Mouse (Mus musculus): ENCODE results near the gene Fscn2. TPM values are rescaled to one million over a fixed set of nuclear protein-coding genes. Genes with fewer than 3 reads are reported as not detected.

Gene Fscn2
- polyA plus RNA-seq, 1 experiment from 2014 or later: 1.3 TPM

- H3K9ac ChIP-seq: no peak overlapping the region
- no peak overlapping the region for H3K4me2 ChIP-seq
- 63% methylated on average over 13 of the region's 13 CpGs for WGBS
- H3K27ac ChIP-seq (replicated peaks): no peak overlapping the region
- peaks cover 31% of the 10 kb centered on the region for H3K4me1 ChIP-seq (replicated peaks)
- ATAC-seq (ENCODE audit: low read depth): no peak
- H3K27me3 ChIP-seq: no peaks in the 10 kb centered on the region
- peaks cover 92% of the 10 kb centered on the region for H3K36me3 ChIP-seq
- H3K4me3 ChIP-seq: no peak overlapping the region
- H3K9me3 ChIP-seq: no peaks in the 10 kb centered on the region
These were observed 11.7 kb downstream of the Fscn2 start for GRCm38 (mm10) chr11:120373025-120373424.

GRCm38 (mm10) chr11:120373820-120374586 is 12.7 kb downstream of the Fscn2 start:
- H3K4me3 ChIP-seq: no peak overlapping the region
- ATAC-seq (ENCODE audit: low read depth): no peak
- H3K27ac ChIP-seq (replicated peaks): no peak overlapping the region
- H3K27me3 ChIP-seq: no peaks in the 10 kb centered on the region
- peak overlapping the region; percentile 22; the same call in 1 of the 2 replicates for H3K9ac ChIP-seq
- H3K4me1 ChIP-seq (replicated peaks): peaks cover 36% of the 10 kb centered on the region
- H3K4me2 ChIP-seq: no peak overlapping the region
- H3K36me3 ChIP-seq: peaks cover 83% of the 10 kb centered on the region
- WGBS: 90% methylated on average over 23 of the region's 23 CpGs
- no peaks in the 10 kb centered on the region for H3K9me3 ChIP-seq

- H3K36me3 ChIP-seq: peaks cover 74% of the 10 kb centered on the region
- no peak overlapping the region for H3K9ac ChIP-seq
- ATAC-seq (ENCODE audit: low read depth): no peak
- H3K4me2 ChIP-seq: no peak overlapping the region
- WGBS: 93% methylated on average over 10 of the region's 10 CpGs
- peaks cover 32% of the 10 kb centered on the region for H3K4me1 ChIP-seq (replicated peaks)
- H3K27ac ChIP-seq (replicated peaks): no peak overlapping the region
- no peaks in the 10 kb centered on the region for H3K27me3 ChIP-seq
- no peaks in the 10 kb centered on the region for H3K9me3 ChIP-seq
- no peak overlapping the region for H3K4me3 ChIP-seq
These were observed 14.0 kb downstream of the Fscn2 start for GRCm38 (mm10) chr11:120375324-120375723.

DNA sequence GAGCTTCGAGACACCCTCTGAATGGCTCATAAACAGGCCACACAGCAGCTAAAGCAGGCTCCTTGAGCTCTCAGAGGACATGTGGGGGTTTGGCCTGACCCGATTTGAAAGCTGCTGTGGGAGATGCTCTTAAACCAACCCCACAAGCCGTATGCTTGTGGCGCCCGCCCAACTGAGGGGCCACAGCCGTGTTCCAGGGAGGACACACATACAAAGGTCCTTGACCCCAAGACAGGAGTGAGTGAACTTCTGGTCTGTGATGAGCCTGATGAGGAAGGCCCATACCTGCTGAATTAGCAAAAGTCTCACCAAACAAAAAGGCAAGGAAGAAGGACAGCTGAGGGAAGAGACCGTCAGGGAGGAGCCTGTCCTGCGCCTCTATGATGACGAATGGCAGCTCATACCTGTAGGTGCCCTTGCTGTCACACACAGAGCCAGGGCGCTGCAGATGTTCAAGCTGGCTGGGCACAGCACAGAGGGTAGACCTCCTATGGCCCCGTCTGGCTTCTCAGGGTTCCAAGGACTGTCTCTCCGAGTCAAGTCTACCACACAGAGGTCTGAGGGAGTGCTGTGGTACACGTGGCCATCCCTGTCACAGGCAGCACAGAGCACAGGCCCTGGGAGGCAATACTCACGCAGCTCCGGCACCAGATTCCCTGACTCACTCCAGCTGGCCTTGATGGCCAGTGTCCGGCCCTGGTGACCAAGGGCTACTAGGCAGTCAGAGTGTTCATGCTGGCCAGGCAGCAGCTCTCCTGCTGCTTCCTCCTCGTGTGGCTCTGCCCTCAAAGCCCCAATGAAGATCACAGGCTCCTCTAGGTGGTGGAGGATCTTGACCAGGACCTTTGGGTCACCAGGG is 15.2 kb downstream of the Fscn2 start:
- H3K9ac ChIP-seq: peak overlapping the region; percentile 87
- H3K27ac ChIP-seq (replicated peaks): no peak overlapping the region
- H3K27me3 ChIP-seq: no peaks in the 10 kb centered on the region
- H3K4me1 ChIP-seq (replicated peaks): peaks cover 32% of the 10 kb centered on the region
- 90% methylated on average over 17 of the region's 17 CpGs for WGBS
- peak overlapping the region; percentile 95 for H3K4me2 ChIP-seq
- peak overlapping the region; percentile 88 for H3K4me3 ChIP-seq
- no peaks in the 10 kb centered on the region for H3K9me3 ChIP-seq
- H3K36me3 ChIP-seq: peaks cover 74% of the 10 kb centered on the region
- ATAC-seq (ENCODE audit: low read depth): no peak

DNA sequence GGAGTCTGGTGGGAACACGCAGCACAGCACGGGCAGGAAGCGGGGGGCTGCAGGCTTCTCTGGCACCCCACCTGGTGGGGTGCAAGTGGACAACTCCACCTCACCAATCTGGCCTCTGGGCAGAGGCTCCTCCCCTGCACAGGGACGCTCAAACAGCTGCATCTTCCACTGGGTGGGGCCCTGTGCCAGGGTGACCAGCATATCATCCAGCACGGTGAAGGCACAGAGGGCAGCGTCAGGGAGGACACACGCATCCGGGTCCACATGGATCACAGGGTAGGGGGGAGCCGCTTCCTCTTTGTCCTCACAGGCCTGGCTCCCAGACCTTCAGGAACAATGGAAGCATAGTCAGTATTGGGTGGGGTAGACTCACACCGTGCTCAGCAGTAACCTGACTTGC is 16.0 kb downstream of the Fscn2 start:
- Histone ChIP-seq H3K4me1 (replicated peaks) (peaks cover 32% of the 10 kb centered on the region), H3K4me3 (peak overlapping the region; percentile 88), H3K36me3 (peaks cover 74% of the 10 kb centered on the region), H3K4me2 (peak overlapping the region; percentile 95), H3K9ac (peak overlapping the region; percentile 87), H3K9me3 (no peaks in the 10 kb centered on the region), H3K27ac (replicated peaks) (peak overlapping the region; percentile 83; the same call in 1 of the 2 replicates), H3K27me3 (no peaks in the 10 kb centered on the region)
- 73% methylated on average over 10 of the region's 10 CpGs for WGBS
- no peak for ATAC-seq (ENCODE audit: low read depth)

- Histone ChIP-seq H3K4me2 (peak overlapping the region; percentile 95), H3K9ac (peak overlapping the region; percentile 87), H3K4me3 (peak overlapping the region; percentile 88), H3K36me3 (peaks cover 74% of the 10 kb centered on the region), H3K9me3 (no peaks in the 10 kb centered on the region), H3K4me1 (replicated peaks) (peaks cover 32% of the 10 kb centered on the region), H3K27me3 (no peaks in the 10 kb centered on the region), H3K27ac (replicated peaks) (peak overlapping the region; percentile 83)
- peak; percentile 59 for ATAC-seq (ENCODE audit: low read depth)
- WGBS: 4% methylated on average over 40 of the region's 40 CpGs
These were observed 16.8 kb downstream of the Fscn2 start for GRCm38 (mm10) chr11:120378031-120378610.

DNA sequence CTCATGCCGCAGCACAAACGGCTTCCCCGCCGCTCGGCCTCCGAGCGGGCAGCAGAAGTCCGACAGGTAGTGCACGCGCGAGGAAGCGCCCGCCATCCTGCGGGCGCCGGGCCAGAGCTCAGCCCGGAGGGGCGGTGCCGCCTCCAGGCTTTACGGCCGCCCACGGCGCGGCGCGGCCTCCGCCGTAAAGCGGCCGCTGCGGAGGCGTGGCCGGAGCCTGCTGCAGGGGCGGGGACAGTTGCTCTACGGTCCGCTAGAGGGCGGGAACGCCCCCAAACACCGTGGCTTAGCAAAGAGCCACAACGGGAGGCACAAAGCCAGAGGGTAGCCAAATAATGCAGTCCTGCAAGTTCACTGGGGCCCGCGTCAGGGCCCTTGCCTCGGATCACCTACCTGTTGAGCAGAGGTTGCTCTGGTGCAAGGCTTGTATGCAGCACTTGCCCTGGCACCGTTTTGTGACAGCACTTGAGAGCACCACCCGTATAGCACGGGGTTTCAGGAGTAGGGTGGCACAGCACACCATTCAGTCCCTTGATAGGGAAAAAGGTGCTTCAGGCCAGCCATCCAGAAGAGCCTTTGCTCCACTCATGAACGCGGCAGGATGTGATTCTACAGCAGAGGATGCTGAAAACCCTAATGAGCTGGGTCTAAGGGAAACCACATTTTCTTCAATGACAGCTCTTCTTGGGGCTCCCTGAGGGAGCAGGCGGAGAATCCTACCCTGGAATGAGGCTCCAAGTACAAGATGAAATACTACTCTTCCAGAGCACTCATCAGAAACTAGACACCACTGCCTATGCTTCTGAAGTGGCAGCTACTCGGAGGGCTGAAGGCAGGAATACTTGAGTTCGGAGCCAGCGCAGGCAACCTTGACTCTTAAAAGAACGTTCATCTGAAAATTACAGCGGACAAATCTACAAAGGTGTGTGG is 17.5 kb downstream of the Fscn2 start, which contains the start of gene Faap100:
Gene Faap100 (minus strand): TSS at position 154 of the 930 bp plus-strand sequence.
- H3K27ac ChIP-seq (replicated peaks): peak within 1 kb of the TSS; percentile 83
- H3K9ac ChIP-seq: peak within 1 kb of the TSS; percentile 87
- peak within 1 kb of the TSS; percentile 95 for H3K4me2 ChIP-seq
- ATAC-seq (ENCODE audit: low read depth): peak; percentile 88
- H3K9me3 ChIP-seq: no peaks in the 10 kb centered on the region
- peaks cover 32% of the 10 kb centered on the region for H3K4me1 ChIP-seq (replicated peaks)
- H3K4me3 ChIP-seq: peak within 1 kb of the TSS; percentile 88
- peaks cover 74% of the 10 kb centered on the region for H3K36me3 ChIP-seq
- WGBS: 9% methylated on average over 54 of the region's 54 CpGs
- H3K27me3 ChIP-seq: no peaks in the 10 kb centered on the region

- Histone ChIP-seq H3K4me3 (no peak overlapping the region), H3K27me3 (no peaks in the 10 kb centered on the region), H3K9me3 (no peaks in the 10 kb centered on the region), H3K36me3 (peaks cover 74% of the 10 kb centered on the region), H3K4me2 (no peak overlapping the region), H3K27ac (replicated peaks) (no peak overlapping the region), H3K4me1 (replicated peaks) (peaks cover 32% of the 10 kb centered on the region), H3K9ac (no peak overlapping the region)
- 89% methylated on average over 3 of the region's 3 CpGs for WGBS
- ATAC-seq (ENCODE audit: low read depth): no peak
These were observed 18.9 kb downstream of the Fscn2 start for GRCm38 (mm10) chr11:120380271-120380670.

GRCm38 (mm10) chr11:120381157-120381556 is 19.8 kb downstream of the Fscn2 start:
- H3K27me3 ChIP-seq: no peaks in the 10 kb centered on the region
- 86% methylated on average over 4 of the region's 4 CpGs for WGBS
- no peaks in the 10 kb centered on the region for H3K9me3 ChIP-seq
- peaks cover 28% of the 10 kb centered on the region for H3K4me1 ChIP-seq (replicated peaks)
- no peak overlapping the region for H3K9ac ChIP-seq
- no peak overlapping the region for H3K27ac ChIP-seq (replicated peaks)
- peaks cover 74% of the 10 kb centered on the region for H3K36me3 ChIP-seq
- no peak overlapping the region for H3K4me3 ChIP-seq
- no peak for ATAC-seq (ENCODE audit: low read depth)
- H3K4me2 ChIP-seq: no peak overlapping the region

DNA sequence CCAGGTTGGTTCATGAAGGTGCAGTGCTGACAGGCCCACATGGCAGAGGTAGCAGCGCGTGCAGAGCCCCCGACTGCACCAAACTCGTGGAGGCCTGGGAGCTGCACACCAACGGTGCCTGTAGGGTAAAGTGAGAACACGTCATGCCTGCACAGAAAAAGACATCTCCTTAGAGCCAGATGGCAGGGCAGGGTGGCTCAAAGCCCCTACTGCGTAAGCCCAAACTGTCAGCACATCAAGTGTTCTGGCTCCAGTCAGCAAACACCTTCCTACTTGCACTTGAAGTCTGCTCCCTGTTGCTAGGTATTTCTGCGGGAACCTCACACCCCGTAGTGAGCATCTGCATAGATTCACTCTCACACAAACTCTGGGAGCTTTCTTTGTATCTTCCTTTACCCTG is 21.2 kb downstream of the Fscn2 start:
- no peak overlapping the region for H3K4me3 ChIP-seq
- ATAC-seq (ENCODE audit: low read depth): no peak
- peaks cover 75% of the 10 kb centered on the region for H3K36me3 ChIP-seq
- 94% methylated on average over 9 of the region's 9 CpGs for WGBS
- no peak overlapping the region for H3K27ac ChIP-seq (replicated peaks)
- H3K9ac ChIP-seq: no peak overlapping the region
- H3K4me1 ChIP-seq (replicated peaks): peaks cover 14% of the 10 kb centered on the region
- no peak overlapping the region for H3K4me2 ChIP-seq
- no peaks in the 10 kb centered on the region for H3K27me3 ChIP-seq
- no peaks in the 10 kb centered on the region for H3K9me3 ChIP-seq

- Histone ChIP-seq H3K36me3 (peaks cover 82% of the 10 kb centered on the region), H3K4me1 (replicated peaks) (no peaks in the 10 kb centered on the region), H3K27ac (replicated peaks) (no peak overlapping the region), H3K4me2 (no peak overlapping the region), H3K9me3 (no peaks in the 10 kb centered on the region), H3K4me3 (no peak overlapping the region), H3K27me3 (no peaks in the 10 kb centered on the region), H3K9ac (no peak overlapping the region)
- WGBS: 91% methylated on average over 6 of the region's 6 CpGs
- no peak for ATAC-seq (ENCODE audit: low read depth)
These were observed 25.3 kb downstream of the Fscn2 start for GRCm38 (mm10) chr11:120386632-120387031.

Data from neural tube, embryonic 13.5 days (tissue).